17 mouse cellular contexts compared by ENCODE assay signal in genomic region chr3:102670972-102671371, GRCm38 (mm10).
"Had no signal": no experiment of that assay in that cellular context is flagged by ENCODE, and none has a peak within 500 bp of the region (broad histone marks: within the 10 kb centered on the region; RNA-seq: fewer than 3 reads in every experiment).

No protein-coding gene starts in this region.

- DNase-seq: kidney, postnatal 25 days; layer of hippocampus, postnatal 36 days; liver, postnatal 0 days; lung, embryonic 14.5 days; midbrain, embryonic 14.5 days; thymus, adult 2 months; thymus, postnatal 14 days; thymus, postnatal 4 days had no signal

- H3K36me3 ChIP-seq: limb, embryonic 12.5 days; limb, embryonic 15.5 days had no signal

- ATAC-seq: liver, postnatal 0 days; lung, postnatal 0 days had no signal

- H3K27ac ChIP-seq: kidney, postnatal 0 days; left cerebral cortex, adult 2 months; limb, embryonic 12.5 days; limb, embryonic 15.5 days; liver, embryonic 14.5 days; macrophage; stomach, postnatal 0 days had no signal

- H3K9me3 ChIP-seq: limb, embryonic 12.5 days; limb, embryonic 15.5 days had no signal

- H3K9ac ChIP-seq: limb, embryonic 12.5 days; limb, embryonic 15.5 days; liver, embryonic 14.5 days; liver, postnatal 0 days; lung, embryonic 14.5 days had no signal

- H3K27me3 ChIP-seq: limb, embryonic 12.5 days; limb, embryonic 15.5 days had no signal

- H3K4me1 ChIP-seq: limb, embryonic 15.5 days had no signal

- H3K4me3 ChIP-seq: left cerebral cortex, adult 2 months; limb, embryonic 12.5 days; limb, embryonic 15.5 days had no signal

- H3K4me2 ChIP-seq: limb, embryonic 12.5 days; limb, embryonic 15.5 days; liver, embryonic 11.5 days; lung, embryonic 14.5 days had no signal
